In genomic region chr5:136905630-136906029, GRCm38 (mm10) we compare ENCODE assay signal across 8 mouse cellular contexts. TPM values are rescaled to one million over a fixed set of nuclear protein-coding genes. Genes with fewer than 3 reads are reported as not detected.
A peak's percentile ranks its signal among the peaks of the same experiment; 100 is the strongest.
DNase-seq lines count a peak whose midpoint lies in the region; ATAC-seq and TF ChIP-seq lines count a peak whose summit lies in the region.

No protein-coding gene starts in this region.

- no peak for ATAC-seq in cerebellum, adult (ENCODE audit: insufficient number of reproducible peaks, low FRiP score, low TSS enrichment)
- ATAC-seq in limb, embryonic 11.5 days (ENCODE audit: insufficient number of reproducible peaks, low FRiP score, low TSS enrichment, low read depth) = no peak
- no peak for ATAC-seq in monocyte, adult 5-6 weeks (replicated peaks; ENCODE audit: insufficient number of reproducible peaks, low FRiP score, low TSS enrichment, poor library complexity, severe bottlenecking)

- TF ChIP-seq POLR2A in small intestine, adult 2 months (IDR thresholded peaks at IDR 0.05; ENCODE audit: low read depth, low read length) = no peak

- DNase-seq in cerebellum, postnatal 10 days = peak; percentile 44 to 53
- DNase-seq in limb, embryonic 11.5 days (ENCODE audit: low spot score) = peak; percentile 53
- no peak for DNase-seq in limb, embryonic 10.5 days (ENCODE audit: low spot score)
- DNase-seq in T-cell, adult 2 months (ENCODE audit: low spot score) = peak; percentile 25
- DNase-seq in left cerebral cortex, postnatal 25 days (ENCODE audit: low spot score in 2 of 2) = no peak

- H3K27me3 ChIP-seq in limb, embryonic 11.5 days (ENCODE audit: control insufficient read depth, insufficient read depth, low read length) = no peaks in the 10 kb centered on the region
- H3K27me3 ChIP-seq in limb, embryonic 10.5 days (ENCODE audit: low read depth, poor library complexity, severe bottlenecking) = no peaks in the 10 kb centered on the region
- no peaks in the 10 kb centered on the region for H3K27me3 ChIP-seq in small intestine, adult 2 months (ENCODE audit: control insufficient read depth, insufficient read depth, low read length)

- no peaks in the 10 kb centered on the region for H3K4me1 ChIP-seq in limb, embryonic 11.5 days (ENCODE audit: control insufficient read depth, insufficient read depth, low read length)
- peaks cover 13% of the 10 kb centered on the region; the same call in 1 of the 2 replicates for H3K4me1 ChIP-seq in limb, embryonic 10.5 days
- H3K4me1 ChIP-seq in small intestine, adult 2 months (ENCODE audit: control insufficient read depth, insufficient read depth, insufficient read length, low read length) = peaks cover 9% of the 10 kb centered on the region

- H3K4me3 ChIP-seq in limb, embryonic 11.5 days (ENCODE audit: low read depth, low read length) = no peak overlapping the region
- H3K4me3 ChIP-seq in limb, embryonic 10.5 days = no peak overlapping the region
- no peak overlapping the region for H3K4me3 ChIP-seq in small intestine, adult 2 months (ENCODE audit: low read depth, low read length)

- intact Hi-C loops in left cerebral cortex, postnatal 25 days (cut with DNase I) = no loop called here

- H3K9ac ChIP-seq in limb, embryonic 11.5 days (ENCODE audit: low read length) = no peak overlapping the region

- WGBS in limb, embryonic 11.5 days = 52% methylated on average over 7 of the region's 7 CpGs
- 53% methylated on average over 7 of the region's 7 CpGs for WGBS in limb, embryonic 10.5 days
- 50% methylated on average over 7 of the region's 7 CpGs for WGBS in small intestine, adult 2 months

- peak; percentile 44; the same call in 1 of the 2 replicates for TF ChIP-seq CTCF in small intestine, adult 2 months (IDR thresholded peaks at IDR 0.05; ENCODE audit: extremely low read depth, insufficient read length, insufficient replicate concordance, low read depth, low read length)

- no peak overlapping the region for H3K27ac ChIP-seq in limb, embryonic 11.5 days (replicated peaks; ENCODE audit: low read depth, low read length)
- H3K27ac ChIP-seq in limb, embryonic 10.5 days = no peak overlapping the region
- H3K27ac ChIP-seq in small intestine, adult 2 months (ENCODE audit: insufficient read depth, low read depth, low read length) = no peak overlapping the region

- H3K9me3 ChIP-seq in limb, embryonic 11.5 days (ENCODE audit: control insufficient read depth, low read length) = no peaks in the 10 kb centered on the region
- no peaks in the 10 kb centered on the region for H3K9me3 ChIP-seq in limb, embryonic 10.5 days (replicated peaks)

- no peaks in the 10 kb centered on the region for H3K36me3 ChIP-seq in limb, embryonic 11.5 days (ENCODE audit: control insufficient read depth, insufficient read depth, low read length)
- peaks cover under 1% of the 10 kb centered on the region for H3K36me3 ChIP-seq in limb, embryonic 10.5 days
- no peaks in the 10 kb centered on the region for H3K36me3 ChIP-seq in small intestine, adult 2 months (ENCODE audit: control insufficient read depth, insufficient read depth, low read length)

- no peak overlapping the region for H3K4me2 ChIP-seq in limb, embryonic 11.5 days (ENCODE audit: low read depth, severe bottlenecking)

RNA-seq across cellular contexts. Expression of gene Ift22, which starts 2.3 kb away (rescaled TPM):
- polyA plus RNA-seq in limb, embryonic 11.5 days (2014; fragmentation: Nextera tagmentation; extraction: Ambion mirVana) = 80.6 and 80.7 TPM in 2 replicates
- 73.6 and 84.0 TPM in 2 replicates for polyA plus RNA-seq in limb, embryonic 10.5 days (2016; fragmentation: Nextera tagmentation; extraction: Ambion mirVana)
- polyA plus RNA-seq in small intestine, adult 2 months (2012; rRNA removed) = 11.1 and 13.3 TPM in 2 replicates
- total RNA-seq in left cerebral cortex, postnatal 25 days (2021) = 100 to 1,000 TPM in 1 of 2 experiments, 10 to 100 TPM in 1; 95.3 to 108 TPM
- 2.3 to 8.5 TPM (median 3.4 TPM) in 3 replicates for total RNA-seq in monocyte, adult 5-6 weeks (2017)

RNA-seq across cellular contexts. Expression of gene Col26a1, which starts 22.6 kb away (rescaled TPM):
- 68.2 and 69.0 TPM in 2 replicates for polyA plus RNA-seq in limb, embryonic 11.5 days (2014; fragmentation: Nextera tagmentation; extraction: Ambion mirVana)
- 128 TPM in 2 replicates for polyA plus RNA-seq in limb, embryonic 10.5 days (2016; fragmentation: Nextera tagmentation; extraction: Ambion mirVana)
- polyA plus RNA-seq in small intestine, adult 2 months (2012; rRNA removed) = 0.04 and 0.72 TPM in 2 replicates
- total RNA-seq in left cerebral cortex, postnatal 25 days (2021) = 10 to 100 TPM; 11.9 to 13.1 TPM
- total RNA-seq in monocyte, adult 5-6 weeks (2017) = not detected in 3 replicates

RNA-seq across cellular contexts. Expression of gene Fis1, which starts 47.4 kb away (rescaled TPM):
- 283 and 299 TPM in 2 replicates for polyA plus RNA-seq in limb, embryonic 11.5 days (2014; fragmentation: Nextera tagmentation; extraction: Ambion mirVana)
- polyA plus RNA-seq in limb, embryonic 10.5 days (2016; fragmentation: Nextera tagmentation; extraction: Ambion mirVana) = 262 and 277 TPM in 2 replicates
- 106 and 261 TPM in 2 replicates for polyA plus RNA-seq in small intestine, adult 2 months (2012; rRNA removed)
- total RNA-seq in left cerebral cortex, postnatal 25 days (2021) = 100 to 1,000 TPM; 263 to 271 TPM
- 159 to 216 TPM (median 206 TPM) in 3 replicates for total RNA-seq in monocyte, adult 5-6 weeks (2017)

Comparison
In these comparisons a context has a peak if more than half of its experiments do, and no peak if none do; other contexts are left out.
1. DNase-seq: peak in cerebellum, postnatal 10 days (2 of 2), limb, embryonic 11.5 days (single experiment) and T-cell, adult 2 months (single experiment); none in limb, embryonic 10.5 days (single experiment) and left cerebral cortex, postnatal 25 days (0 of 2).
2. RNA of gene Col26a1, which starts 22.6 kb away (polyA plus RNA-seq): 128 TPM in limb, embryonic 10.5 days and 68.2 to 69.0 TPM in limb, embryonic 11.5 days; 0.04 to 0.72 TPM in small intestine, adult 2 months; every median in the first group is over 10 times any median in the second.